Mouse (Mus musculus) heart, adult 2 months (tissue): ENCODE data around the gene Nudt9. TPM values are rescaled to one million over a fixed set of nuclear protein-coding genes. Genes with fewer than 3 reads are reported as not detected.

Source experiments
- DNase-seq, 2 experiments: peaks; one replicate each; pipeline ENCODE4 v3.0.0; 2021
- H3K27ac ChIP-seq: fragments of 200-600 bp; 2 replicates; pipeline ENCODE4 v1.8.1; 2022
- H3K27me3 ChIP-seq: fragments of 200-500 bp; 2 replicates; pipeline ENCODE4 v1.6.1; 2012; ENCODE audit warnings: mild to moderate bottlenecking, low read length, inconsistent platforms, mixed read lengths; ENCODE audit not compliant: control insufficient read depth, insufficient read depth
- H3K36me3 ChIP-seq: fragments of 200-500 bp; 2 replicates; pipeline ENCODE4 v1.6.1; 2012; ENCODE audit warnings: low read length, inconsistent platforms; ENCODE audit not compliant: control insufficient read depth, insufficient read depth
- H3K4me1 ChIP-seq: fragments of 200-500 bp; 2 replicates; pipeline ENCODE4 v1.6.1; 2011; ENCODE audit warnings: low read length; ENCODE audit not compliant: control insufficient read depth, insufficient read depth
- H3K4me3 ChIP-seq: fragments of 200-600 bp; 2 replicates; pipeline ENCODE4 v1.8.1; 2022
- H3K79me2 ChIP-seq: fragments of 200-500 bp; replicated peaks from 2 replicates; pipeline ENCODE4 v1.6.1; 2012; ENCODE audit warnings: mild to moderate bottlenecking, inconsistent platforms, low read length, moderate library complexity, mixed read lengths; ENCODE audit not compliant: control insufficient read depth, insufficient read depth
- H3K9ac ChIP-seq: fragments of 200-500 bp; 2 replicates; pipeline ENCODE4 v1.6.1; 2012; ENCODE audit warnings: low read depth, mild to moderate bottlenecking, control low read depth, inconsistent platforms, low read length, mixed read lengths
- CTCF ChIP-seq: fragments of 200-600 bp; IDR thresholded peaks from 2 replicates; pipeline ENCODE4 v1.8.1; 2022; ENCODE audit warnings: antibody characterized with exemption, mild to moderate bottlenecking, moderate library complexity
- EP300 ChIP-seq: fragments of 200-500 bp; IDR thresholded peaks from 2 replicates; pipeline ENCODE4 v1.6.1; 2011; ENCODE audit warnings: low read depth, low read length, control low read depth; ENCODE audit not compliant: insufficient read depth
- POLR2A ChIP-seq: fragments of 200-500 bp; IDR thresholded peaks from 2 replicates; pipeline ENCODE4 v1.6.1; 2011; ENCODE audit warnings: mild to moderate bottlenecking, low read depth, low read length, control low read depth; ENCODE audit not compliant: insufficient read depth
- WGBS: fragments of 180-500 bp; shearing (Covaris S2); methylation state at CpG from one replicate; pipeline ENCODE4 v1.1.7; 2018; 5-methylcytosine and 5-hydroxymethylcytosine counted together
- intact Hi-C: fragments of 180-260 bp; cut with DNase I; formaldehyde crosslinking; loops from one replicate; pipeline ENCODE4 v1.15.1; 2025
- polyA plus RNA-seq: library from polyadenylated mRNA; depleted of rRNA; stranded (reverse); fragments of >200 nt; gene quantifications from 2 replicates; pipeline ENCODE4 v1.2.3, GENCODE M21; 2012
- total RNA-seq, 2 experiments: library from RNA; stranded (reverse); gene quantifications; 2 replicates each; pipeline ENCODE4 v1.2.3; 2021

Nudt9 gene
- total and polyA plus RNA-seq, 3 experiments: 38.7 to 59.1 (median 48.3) TPM

DNA sequence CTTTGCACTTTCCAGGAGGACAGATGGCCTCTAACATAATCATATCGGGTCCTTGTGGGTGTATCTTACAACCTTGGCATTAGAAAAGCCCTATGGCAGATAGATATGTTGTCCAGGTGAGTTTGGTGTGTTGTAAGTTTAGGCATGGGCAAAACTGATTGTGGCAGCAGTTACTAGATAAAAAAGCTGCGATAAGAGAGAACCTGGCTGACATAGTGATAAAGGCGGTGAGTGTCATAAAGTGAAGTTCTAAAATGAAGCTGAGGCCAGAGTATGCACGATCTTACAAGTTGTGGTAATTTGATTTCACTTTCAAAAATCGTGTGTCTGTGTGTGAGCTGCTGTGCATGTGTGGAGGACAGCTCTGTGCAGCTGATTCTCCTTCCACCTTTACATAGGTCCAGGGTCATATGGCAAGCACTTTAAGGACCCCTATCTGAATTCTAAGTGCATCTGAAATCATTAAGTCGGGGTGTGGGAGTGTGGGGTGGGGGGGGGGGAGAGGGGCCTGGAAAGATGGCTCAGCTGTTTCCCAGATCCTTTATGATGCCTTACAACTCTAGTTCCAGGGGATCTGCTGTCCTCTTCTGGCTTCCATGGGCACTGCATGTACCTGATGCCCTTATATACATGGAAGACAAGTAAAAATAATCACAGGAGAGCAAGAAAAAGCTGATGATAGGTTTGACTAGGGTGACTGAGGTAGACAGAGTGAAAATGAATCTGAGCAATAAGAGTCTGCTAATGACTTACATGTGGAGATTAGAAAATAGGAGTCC, 6.8 kb upstream of the Nudt9 start:
- H3K79me2 ChIP-seq: no peaks in the 10 kb centered on the region
- TF ChIP-seq POLR2A (no peak), CTCF (peak; percentile 83)
- peaks cover 4% of the 10 kb centered on the region; the same call in 1 of the 2 replicates for H3K36me3 ChIP-seq
- no peak overlapping the region for H3K27ac ChIP-seq
- no peak overlapping the region for H3K4me3 ChIP-seq
- WGBS: 59% methylated on average over 6 of the region's 6 CpGs
- H3K9ac ChIP-seq: no peak overlapping the region
- DNase-seq: peak; percentile 36 to 67
- H3K27me3 ChIP-seq: no peaks in the 10 kb centered on the region
- intact Hi-C loops: loop anchor here (1.0 kb wide), 1 partner anchor 40 kb away; no protein-coding TSS in a partner anchor
- peaks cover 4% of the 10 kb centered on the region; the same call in 1 of the 2 replicates for H3K4me1 ChIP-seq

DNA sequence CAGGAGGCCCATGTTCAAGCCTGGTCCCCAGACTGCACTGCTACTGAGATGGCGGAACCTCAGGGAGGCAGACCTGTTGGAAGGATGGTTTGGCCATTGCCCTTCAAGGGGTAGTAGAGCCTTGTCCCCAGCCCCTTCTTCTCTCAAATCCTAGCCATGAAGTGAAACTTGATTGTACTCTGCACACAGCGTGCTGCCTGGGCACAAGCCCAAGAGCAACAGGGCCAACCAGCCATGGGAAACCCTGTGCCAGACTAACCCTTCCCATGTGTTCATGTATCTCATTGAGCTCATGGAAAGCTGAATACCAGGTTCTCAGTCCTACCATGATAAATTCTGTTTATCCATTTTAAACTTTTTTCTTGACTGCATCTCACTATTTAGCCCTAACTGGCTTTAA, 3.2 kb upstream of the Nudt9 start:
- H3K9ac ChIP-seq: no peak overlapping the region
- no peak for DNase-seq
- no peaks in the 10 kb centered on the region for H3K79me2 ChIP-seq
- no peak overlapping the region for H3K27ac ChIP-seq
- no peaks in the 10 kb centered on the region for H3K27me3 ChIP-seq
- TF ChIP-seq EP300 (no peak), POLR2A (no peak), CTCF (no peak)
- peaks cover 4% of the 10 kb centered on the region for H3K4me1 ChIP-seq
- H3K4me3 ChIP-seq: no peak overlapping the region
- 54% methylated on average over 2 of the region's 2 CpGs for WGBS
- intact Hi-C loops: loop anchor here (10.0 kb wide), 1 partner anchor 188 kb away; no protein-coding TSS in a partner anchor
- H3K36me3 ChIP-seq: peaks cover 3% of the 10 kb centered on the region; the same call in 1 of the 2 replicates

DNA sequence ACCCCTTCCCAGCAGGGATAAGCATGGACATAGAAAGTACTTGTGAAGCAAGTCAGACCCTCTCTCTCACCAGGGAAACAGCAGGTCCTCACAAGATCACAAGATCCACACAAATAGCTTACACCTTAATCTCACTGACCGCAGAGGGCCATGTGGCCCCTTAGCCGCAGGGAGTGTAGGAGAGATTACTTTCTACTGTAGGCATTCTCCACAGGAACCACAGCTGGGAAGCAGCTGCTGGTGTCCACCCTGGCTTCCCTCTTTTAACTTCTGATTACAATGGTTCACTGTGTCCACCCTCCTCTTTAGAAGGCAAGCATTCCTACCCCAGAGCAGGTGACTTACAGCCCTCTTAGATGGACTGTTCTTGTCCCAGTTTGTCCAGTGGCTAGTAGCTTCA, 2.4 kb upstream of the Nudt9 start:
- H3K79me2 ChIP-seq: no peaks in the 10 kb centered on the region; the same call in 1 of the 2 replicates
- H3K4me3 ChIP-seq: no peak overlapping the region
- DNase-seq: no peak
- peaks cover 6% of the 10 kb centered on the region; the same call in 1 of the 2 replicates for H3K36me3 ChIP-seq
- intact Hi-C loops: loop anchor here (2.0 to 10.0 kb wide), 2 partner anchors 45 to 189 kb away; no protein-coding TSS in a partner anchor
- TF ChIP-seq POLR2A (no peak), EP300 (no peak)
- 35% methylated on average over 2 of the region's 2 CpGs for WGBS
- no peaks in the 10 kb centered on the region for H3K27me3 ChIP-seq
- H3K4me1 ChIP-seq: peaks cover 5% of the 10 kb centered on the region
- H3K9ac ChIP-seq: no peak overlapping the region
- H3K27ac ChIP-seq: no peak overlapping the region

DNA sequence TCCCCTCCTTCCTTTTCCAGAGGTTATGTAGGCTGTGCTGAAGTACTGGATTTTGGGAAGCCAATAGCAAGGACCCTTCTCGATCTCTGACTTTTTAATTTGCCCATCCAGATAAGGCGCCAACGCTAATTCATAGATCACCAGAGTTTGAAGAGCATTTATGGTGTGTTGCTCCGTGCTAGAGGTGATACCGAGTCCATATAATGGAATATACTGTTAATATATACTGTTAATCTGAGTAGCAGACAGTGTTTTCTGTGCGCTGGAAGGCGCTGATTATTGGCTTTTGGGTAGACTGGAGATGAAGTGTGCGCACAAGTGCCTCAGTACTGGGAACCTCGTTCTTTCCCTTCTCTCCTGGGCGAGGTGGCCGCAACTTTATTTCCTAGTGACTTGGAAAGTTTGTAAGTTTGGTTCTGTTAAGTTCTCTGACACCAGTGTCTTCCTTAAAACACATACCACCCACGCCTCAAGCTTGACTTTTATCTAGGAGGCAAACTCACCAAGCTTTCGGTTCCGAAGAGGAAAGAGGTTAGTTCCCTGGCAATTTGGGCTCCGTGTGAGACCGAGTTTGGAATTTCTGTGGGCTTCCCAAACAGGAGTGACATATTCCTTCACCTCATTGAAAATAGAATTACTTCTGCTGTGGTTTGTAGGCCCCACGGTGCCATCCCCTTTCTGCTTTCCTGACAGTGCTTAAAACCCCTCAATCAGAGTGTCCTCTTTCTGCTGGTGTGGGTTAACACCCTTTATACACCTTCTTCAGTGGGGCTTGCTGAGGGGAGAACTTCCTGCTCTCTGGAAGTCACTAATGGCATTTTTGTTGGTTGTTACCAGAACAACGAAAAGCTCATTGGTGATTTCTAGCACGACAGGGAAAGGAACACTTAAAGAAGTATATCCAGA, 1.3 kb downstream of the Nudt9 start:
- intact Hi-C loops: loop anchor here (10.0 kb wide), 1 partner anchor 193 kb away; no protein-coding TSS in a partner anchor
- Histone ChIP-seq H3K36me3 (peaks cover 6% of the 10 kb centered on the region), H3K79me2 (no peaks in the 10 kb centered on the region; the same call in 1 of the 2 replicates), H3K4me1 (peaks cover 5% of the 10 kb centered on the region), H3K9ac (peak overlapping the region; percentile 95), H3K4me3 (peak overlapping the region; percentile 65), H3K27me3 (no peaks in the 10 kb centered on the region), H3K27ac (peak overlapping the region; percentile 86)
- no peak for TF ChIP-seq POLR2A
- TF ChIP-seq CTCF: no peak
- no peak for TF ChIP-seq EP300
- DNase-seq: peak; percentile 15 to 42
- 2% methylated on average over 19 of the region's 19 CpGs for WGBS

DNA sequence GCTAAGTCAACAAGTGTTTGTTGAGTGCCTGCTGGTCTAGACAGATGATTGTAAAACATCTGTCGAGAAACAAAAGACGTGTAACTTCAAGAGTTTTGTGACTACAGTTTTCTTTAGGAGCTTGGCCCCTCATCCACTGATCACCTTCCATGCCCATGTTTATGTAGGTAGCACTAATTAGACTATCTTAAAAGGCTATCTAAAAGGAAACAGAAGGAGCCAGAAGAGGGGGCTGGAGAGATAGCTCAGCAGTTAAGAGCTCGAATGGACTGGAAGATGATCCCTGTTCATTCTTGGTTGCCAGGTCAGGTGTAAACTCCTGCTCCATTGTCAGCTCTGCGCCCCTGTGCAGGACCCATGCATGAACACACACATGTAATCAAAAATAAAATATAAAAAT, 2.0 kb downstream of the Nudt9 start:
- Histone ChIP-seq H3K27ac (peak overlapping the region; percentile 86; the same call in 1 of the 2 replicates), H3K9ac (no peak overlapping the region), H3K36me3 (peaks cover 6% of the 10 kb centered on the region), H3K79me2 (no peaks in the 10 kb centered on the region; the same call in 1 of the 2 replicates), H3K4me3 (no peak overlapping the region), H3K27me3 (no peaks in the 10 kb centered on the region), H3K4me1 (peaks cover 3% of the 10 kb centered on the region)
- no peak for DNase-seq
- WGBS: 39% methylated on average over 4 of the region's 4 CpGs
- intact Hi-C loops: loop anchor here (10.0 kb wide), 1 partner anchor 193 kb away; no protein-coding TSS in a partner anchor
- TF ChIP-seq POLR2A: no peak
- no peak for TF ChIP-seq EP300
- no peak for TF ChIP-seq CTCF
